Mouse (Mus musculus): ENCODE results near the gene Rpa3. TPM values are rescaled to one million over a fixed set of nuclear protein-coding genes. Genes with fewer than 3 reads are reported as not detected.

The Rpa3 gene
- total RNA-seq, 1 experiment: 59.9 TPM

- no peak for TF ChIP-seq HCFC1 (IDR thresholded peaks at IDR 0.05; ENCODE audit: borderline replicate concordance, insufficient read depth, low read length)
- no peak for TF ChIP-seq CHD2 (IDR thresholded peaks at IDR 0.05; ENCODE audit: low read depth, low read length)
- no peak for TF ChIP-seq ZC3H11A (IDR thresholded peaks at IDR 0.05; ENCODE audit: borderline replicate concordance, low read depth, low read length)
- TF ChIP-seq MAFK (IDR thresholded peaks at IDR 0.05; ENCODE audit: insufficient read depth, low read depth, low read length): no peak
- TF ChIP-seq ZNF384 (IDR thresholded peaks at IDR 0.05; ENCODE audit: low read depth, low read length): no peak
- Histone ChIP-seq H3K27ac (ENCODE audit: insufficient read depth, low read depth, low read length, poor library complexity, severe bottlenecking) (peak within 1 kb of the TSS; percentile 62; the same call in 1 of the 2 replicates), H3K36me3 (ENCODE audit: control insufficient read depth, insufficient read depth, low read length, poor library complexity, severe bottlenecking) (no peaks in the 10 kb centered on the region), H3K4me3 (ENCODE audit: insufficient read depth in 1 of 2, low read depth in 1 of 2, low read length in 2 of 2, poor library complexity in 1 of 2, severe bottlenecking in 1 of 2) (peak within 1 kb of the TSS; percentile 73 to 81), H3K9me3 (ENCODE audit: control insufficient read depth, insufficient read depth, low read depth, low read length) (no peaks in the 10 kb centered on the region), H3K4me1 (ENCODE audit: control insufficient read depth in 2 of 2, insufficient read depth in 2 of 2, low read length in 2 of 2, poor library complexity in 1 of 2) (no peaks in the 10 kb centered on the region), H3K9ac (ENCODE audit: insufficient read depth, low read depth, low read length, poor library complexity, severe bottlenecking) (peak within 1 kb of the TSS; percentile 77)
- in situ Hi-C loops (cut with MboI; ENCODE audit: low sequenced_read_pairs in 2 of 2, unreplicated experiment in 2 of 2): no loop called here
- DNase-seq (ENCODE audit: low read depth, low spot score): peak; percentile 71
These were observed 49.7 kb downstream of the Rpa3 start, which contains the start of gene Mios for GRCm38 (mm10) chr6:8209047-8209865. TSS of gene Mios (plus strand) at chr6:8209222.

Other genes starting within 250 kb of the Rpa3 start
- 0.05 TPM in 1 of 2 replicates, not detected in the other for gene Col28a1, start 66.6 kb downstream of the Rpa3 start, total RNA-seq (2012; rRNA removed)
- 6.3 and 9.5 TPM in 2 replicates for gene Mios, start 50.0 kb downstream of the Rpa3 start, total RNA-seq (2012; rRNA removed)
- gene Umad1, start 115 bp upstream of the Rpa3 start, total RNA-seq (2012; rRNA removed): 0.53 and 0.98 TPM in 2 replicates
- 1.3 and 1.5 TPM in 2 replicates for gene Gm45062, start 277 bp upstream of the Rpa3 start, total RNA-seq (2012; rRNA removed)

Data from ES-E14 (cell line).